Mouse (Mus musculus): ENCODE data around the gene Krt33a.

Krt33a gene

DNA sequence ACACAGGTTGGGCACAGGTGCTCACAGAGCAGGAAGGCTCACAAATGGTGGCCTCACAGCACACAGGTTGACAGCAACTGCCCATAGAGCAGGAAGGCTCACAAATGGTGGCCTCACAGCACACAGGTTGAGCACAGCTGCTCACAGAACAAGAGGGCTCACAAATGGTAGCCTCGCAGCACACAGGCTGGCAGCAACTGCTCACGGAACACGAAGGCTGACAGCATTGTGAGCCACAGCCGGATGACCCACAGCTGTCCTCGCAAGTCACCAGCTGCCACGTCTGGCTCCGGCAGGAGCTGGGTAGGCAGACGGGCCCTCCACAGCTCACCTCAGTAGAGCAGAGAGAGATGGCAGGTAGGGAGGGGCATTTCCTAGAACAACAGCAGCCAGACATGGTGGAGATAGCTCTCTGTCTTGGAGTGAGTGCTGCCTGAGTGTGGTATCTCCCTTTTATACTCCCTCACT lies 29.8 kb downstream of the Krt33a start, which contains the start of gene Krtap16-1:
TSS of gene Krtap16-1 (minus strand) at position 418 of the 468 bp plus-strand sequence.
- no peak for DNase-seq (ENCODE audit: low spot score in 2 of 2)

- peak; percentile 43 to 55 for DNase-seq (ENCODE audit: low spot score in 2 of 2)
Observed at GRCm38 (mm10) chr11:99985291-99986092, 30.5 kb downstream of the Krt33a start.

GRCm38 (mm10) chr11:99983442-99983841 lies 32.6 kb downstream of the Krt33a start:
- no peak for DNase-seq (ENCODE audit: low spot score in 2 of 2)

GRCm38 (mm10) chr11:99982731-99983130 lies 33.3 kb downstream of the Krt33a start:
- no peak for DNase-seq (ENCODE audit: low spot score in 2 of 2)

DNA sequence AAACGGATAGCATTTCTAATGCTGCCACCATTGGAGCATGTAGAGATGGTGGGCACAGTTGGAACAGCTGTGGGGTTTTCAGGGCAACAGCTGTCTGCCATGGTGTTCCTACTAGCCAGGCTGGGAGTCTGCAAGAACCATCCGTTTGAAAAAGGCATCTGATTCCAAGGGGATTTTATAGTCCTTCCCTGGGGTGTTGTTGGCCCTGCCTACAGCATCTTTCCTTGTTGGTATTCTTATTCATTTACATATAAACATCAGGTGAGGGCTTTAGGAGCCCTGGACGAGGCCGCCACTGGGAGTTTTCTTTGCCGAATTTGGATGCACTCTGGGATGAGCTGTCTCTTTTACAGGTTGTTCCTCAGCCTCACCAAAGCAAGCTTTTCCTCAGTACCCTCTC lies 37.1 kb downstream of the Krt33a start, which contains the start of gene Krtap29-1:
TSS of gene Krtap29-1 (minus strand) at position 101 of the 400 bp plus-strand sequence.
- no peak for DNase-seq (ENCODE audit: low spot score in 2 of 2)

DNA sequence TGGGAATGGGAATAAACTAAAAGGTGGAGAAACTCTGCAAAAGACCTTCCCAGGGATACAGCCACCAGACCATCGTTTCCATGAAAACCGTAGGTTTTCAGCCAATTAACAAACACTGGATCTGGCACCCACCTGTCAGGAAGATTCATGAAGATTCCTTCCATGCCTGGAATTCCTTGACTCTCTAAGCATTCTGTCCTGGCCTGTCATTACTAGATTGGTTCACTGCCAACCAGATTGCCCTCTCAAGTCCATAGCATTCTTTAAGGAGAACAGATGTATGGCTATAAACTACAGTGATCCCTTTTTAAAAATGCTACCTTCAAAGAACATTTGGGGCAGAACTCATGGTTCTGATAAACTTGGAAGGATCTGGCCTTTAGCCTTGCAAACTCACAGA lies 50.1 kb downstream of the Krt33a start:
- no peak for DNase-seq (ENCODE audit: low spot score in 2 of 2)

DNA sequence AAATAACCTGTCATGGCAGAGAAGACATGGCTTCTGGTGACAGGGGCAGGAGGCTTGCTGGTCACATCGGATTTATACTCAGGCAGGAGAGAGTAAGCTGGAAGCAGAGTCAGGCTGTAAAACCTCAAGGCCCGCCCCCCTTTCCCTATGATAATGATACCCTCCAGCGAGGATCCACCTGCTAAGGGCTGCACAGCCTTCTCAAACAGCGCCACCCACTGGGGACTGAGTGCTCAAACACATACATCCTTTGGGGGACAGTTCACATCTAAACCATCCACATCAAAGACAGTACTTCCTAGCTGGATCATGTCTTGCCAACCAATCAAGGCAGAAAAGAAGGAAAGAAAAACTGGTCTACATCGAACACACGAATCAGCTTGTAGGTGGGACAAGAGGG lies 51.8 kb downstream of the Krt33a start:
- DNase-seq (ENCODE audit: low spot score in 2 of 2), result no peak
